Mouse (Mus musculus) layer of hippocampus, postnatal 25 days (tissue): ENCODE results near the gene Med15. TPM values are rescaled to one million over a fixed set of nuclear protein-coding genes. Genes with fewer than 3 reads are reported as not detected.
"Not testable (repeated sequence)": the region's sequence is repeated elsewhere in the genome, so short reads cannot be mapped to it uniquely, and the experiment has no call there.

Experiments used
- DNase-seq, 2 experiments: peaks; one replicate each; pipeline ENCODE4 v3.0.0; 2022; ENCODE audit warnings: mixed read lengths in 2 of 2, low spot score in 1 of 2; ENCODE audit errors: extremely low spot score in 1 of 2
- total RNA-seq, 2 experiments: library from RNA; stranded (reverse); gene quantifications; 2 replicates each; pipeline ENCODE4 v1.2.3; 2021

Gene Med15
- total RNA-seq, result 10 to 100 TPM; 62.7 to 82.2 TPM

GRCm38 (mm10) chr16:17732841-17733340, at the start of gene Med15:
Med15 (minus strand) TSS chr16:17732891.
- DNase-seq, result no peak

DNA sequence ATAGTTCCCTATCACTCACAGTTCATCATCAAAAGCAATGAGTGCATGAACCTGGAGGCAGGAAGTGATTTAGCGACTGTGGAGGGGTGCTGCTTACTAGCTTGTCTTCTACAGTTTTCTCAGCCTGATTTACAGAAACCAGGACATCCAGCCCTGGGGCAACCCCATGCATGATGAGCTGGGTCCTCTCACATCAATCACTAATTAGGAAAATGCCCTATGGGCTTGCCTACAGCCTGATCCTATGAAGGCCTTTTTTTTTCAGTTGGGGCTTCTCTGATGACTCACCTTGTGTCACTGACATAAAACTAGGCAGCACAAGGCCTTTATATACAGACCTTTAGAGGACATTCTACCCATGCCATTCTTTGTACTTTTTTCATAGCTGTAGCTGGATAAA, 47.0 kb upstream of the Med15 start:
- DNase-seq, result no peak

GRCm38 (mm10) chr16:17778223-17778622, 45.5 kb upstream of the Med15 start:
- DNase-seq, result no peak

DNA sequence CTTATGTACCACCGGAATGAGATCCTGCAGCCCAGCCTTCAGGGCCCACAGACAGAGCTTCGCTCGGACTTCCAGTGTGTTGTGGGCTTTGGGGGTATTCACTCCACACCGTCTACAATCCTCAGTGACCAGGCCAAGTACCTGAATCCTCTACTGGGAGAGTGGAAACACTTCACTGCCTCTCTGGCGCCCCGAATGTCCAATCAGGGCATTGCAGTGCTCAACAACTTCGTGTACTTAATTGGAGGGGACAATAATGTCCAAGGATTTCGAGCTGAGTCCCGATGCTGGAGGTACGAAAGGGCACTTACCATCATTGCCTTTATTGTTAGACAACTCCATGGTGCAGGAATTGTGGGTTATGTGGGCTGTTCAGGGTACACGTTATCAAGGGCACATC, 44.1 kb upstream of the Med15 start:
- peak in 1 of 2 experiments; percentile 54 for DNase-seq

DNA sequence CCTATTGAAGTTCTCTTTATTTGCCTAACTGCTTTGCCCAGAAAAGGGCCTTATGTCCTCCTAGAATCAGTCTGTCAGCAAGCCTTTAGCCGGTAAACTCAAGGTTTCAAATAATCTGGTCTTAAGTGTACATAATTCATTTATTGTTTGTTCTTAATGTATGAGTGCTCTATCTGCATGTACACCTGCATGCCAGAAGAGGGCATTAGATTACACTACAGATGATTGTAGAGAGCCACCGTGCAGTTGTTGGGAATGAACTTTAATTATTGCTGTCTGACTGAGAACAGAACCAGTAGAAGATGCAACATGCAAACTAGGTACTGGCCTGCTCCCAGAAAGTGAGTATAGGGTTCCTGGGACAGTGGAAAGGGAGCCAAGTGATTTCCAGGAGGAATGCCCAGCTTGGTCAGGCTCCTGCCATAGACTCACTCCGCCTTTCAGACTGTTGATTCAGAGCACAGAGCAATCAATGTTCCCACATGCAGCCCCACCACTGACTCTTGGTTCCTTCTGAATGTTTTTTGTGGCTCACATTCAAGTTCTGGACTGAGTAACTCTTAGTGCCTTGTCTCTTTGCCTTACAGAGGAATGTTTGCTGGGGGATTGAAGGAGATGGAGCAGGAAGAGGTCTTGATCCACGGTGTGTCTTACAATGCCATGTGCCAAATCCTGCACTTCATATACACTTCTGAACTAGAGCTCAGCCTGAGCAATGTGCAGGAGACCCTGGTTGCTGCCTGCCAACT, 38.6 kb upstream of the Med15 start:
- no peak for DNase-seq

DNA sequence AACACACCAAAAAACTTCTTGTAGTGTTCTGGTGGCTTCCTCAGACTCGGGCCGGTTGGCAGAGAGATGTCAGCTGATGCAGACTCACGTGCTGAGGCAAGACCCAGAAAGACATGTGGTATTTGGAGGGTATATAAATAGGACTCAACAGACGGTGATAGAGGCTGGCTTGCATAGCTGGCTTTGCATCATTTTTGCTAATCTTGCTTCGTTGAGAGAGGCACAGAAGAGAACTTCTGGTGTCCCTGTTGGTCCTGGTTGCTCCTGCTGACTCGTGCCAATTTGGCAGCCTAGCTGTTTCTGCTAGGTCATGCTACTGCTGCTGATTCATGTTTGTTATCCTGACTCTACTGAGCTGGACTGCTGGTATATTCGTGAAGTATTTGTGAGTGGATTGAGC, 36.1 kb upstream of the Med15 start:
- no peak for DNase-seq

- DNase-seq, result no peak
These were observed 31.4 kb upstream of the Med15 start for GRCm38 (mm10) chr16:17764108-17764511.

DNA sequence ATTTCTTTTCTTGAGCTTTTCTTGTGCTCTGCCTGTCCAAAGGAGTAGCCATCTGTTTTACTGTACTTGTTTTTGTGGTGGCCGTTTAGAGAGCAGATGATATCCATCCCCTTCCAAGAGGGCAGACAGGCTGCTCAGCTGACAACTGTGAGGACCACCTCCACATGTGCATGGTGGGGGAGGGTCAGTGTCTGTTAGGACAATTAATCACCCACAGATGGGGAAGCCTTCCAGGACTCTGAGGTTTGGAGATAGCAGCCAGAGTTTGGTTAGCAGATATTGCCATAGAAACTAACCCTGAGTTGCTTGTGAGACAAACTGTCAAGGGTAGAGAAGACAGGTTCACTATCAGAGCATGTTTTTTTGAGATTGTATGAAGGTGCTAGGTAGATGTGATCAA, 28.4 kb upstream of the Med15 start:
- DNase-seq, result no peak

GRCm38 (mm10) chr16:17760657-17761056, 28.0 kb upstream of the Med15 start:
- peak in 1 of 2 experiments; percentile 44 for DNase-seq

GRCm38 (mm10) chr16:17759813-17760321, 27.2 kb upstream of the Med15 start:
- DNase-seq, result peak; percentile 32 to 57

- peak; percentile 89 to 92 for DNase-seq
These were observed 26.7 kb upstream of the Med15 start, which contains the start of gene Klhl22 for GRCm38 (mm10) chr16:17759344-17759773. Klhl22 (plus strand) TSS chr16:17759618.

- no peak for DNase-seq
These were observed 26.2 kb upstream of the Med15 start for GRCm38 (mm10) chr16:17758902-17759301.

GRCm38 (mm10) chr16:17757756-17758155, 25.1 kb upstream of the Med15 start:
- DNase-seq, result no peak

DNA sequence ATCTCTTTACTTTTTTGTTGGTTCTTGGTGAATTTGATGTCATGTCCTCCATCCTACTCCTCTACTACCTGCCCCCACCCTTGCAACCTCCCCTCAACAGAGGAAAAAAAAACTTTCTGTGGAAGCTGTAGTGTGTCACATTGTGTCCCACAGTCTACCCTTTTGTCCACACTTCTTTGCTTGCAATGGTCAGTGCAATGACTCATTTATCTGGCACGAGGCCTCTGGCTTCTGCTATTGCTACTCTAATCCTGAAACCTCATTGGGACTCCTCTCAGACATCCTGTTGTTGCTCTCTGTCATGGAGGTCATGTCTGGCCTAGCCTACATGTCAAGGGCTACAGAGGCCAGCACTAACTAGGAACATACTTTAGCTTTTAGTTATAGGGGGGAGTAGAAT, 21.0 kb upstream of the Med15 start:
- DNase-seq, result no peak

DNA sequence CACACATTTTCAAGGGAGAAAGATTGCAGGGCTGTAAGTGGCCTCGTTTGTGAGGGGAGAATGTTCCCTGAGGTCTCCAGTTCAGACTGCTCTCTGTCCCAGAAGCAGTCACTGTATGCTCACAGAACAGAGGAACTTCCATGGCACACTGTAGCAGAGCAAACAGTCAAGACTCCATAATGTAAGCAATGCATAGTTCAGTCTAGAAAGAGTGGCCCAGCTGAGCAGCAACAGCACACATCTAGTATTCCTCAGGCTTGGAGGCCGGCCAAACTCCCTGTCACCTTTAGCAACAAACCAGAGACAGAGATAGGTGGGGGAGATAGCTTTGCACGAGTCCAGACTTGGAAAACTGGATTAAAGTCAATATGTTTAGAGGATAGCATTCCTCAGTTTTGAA, 20.3 kb upstream of the Med15 start:
- DNase-seq, result no peak

DNA sequence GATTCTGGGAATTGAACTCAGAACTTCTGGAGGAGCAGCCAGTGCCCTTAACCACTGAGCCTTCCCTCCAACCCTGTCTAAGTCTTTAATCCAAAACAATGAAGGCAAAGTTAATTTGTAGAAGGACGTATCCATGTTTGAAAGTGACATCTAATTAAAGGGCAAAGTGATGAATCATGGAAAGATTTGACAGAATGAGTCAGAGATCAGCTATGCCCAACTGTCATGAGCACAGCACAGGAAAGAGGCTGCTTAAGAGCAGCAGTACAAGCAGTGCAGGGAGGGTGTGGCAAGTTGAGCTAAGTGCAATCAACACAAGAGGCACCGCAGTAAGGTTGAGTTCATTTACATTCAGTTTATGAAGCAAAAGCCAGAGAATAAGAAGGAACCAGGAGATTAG, 12.4 kb upstream of the Med15 start:
- DNase-seq, result no peak

- DNase-seq, result peak in 1 of 2 experiments; percentile 53
These were observed 11.8 kb upstream of the Med15 start for GRCm38 (mm10) chr16:17744536-17744935.

GRCm38 (mm10) chr16:17743279-17743678, 10.6 kb upstream of the Med15 start:
- no peak for DNase-seq

GRCm38 (mm10) chr16:17742810-17743209, 10.1 kb upstream of the Med15 start:
- no peak for DNase-seq

GRCm38 (mm10) chr16:17740080-17740479, 7.4 kb upstream of the Med15 start:
- no peak for DNase-seq

DNA sequence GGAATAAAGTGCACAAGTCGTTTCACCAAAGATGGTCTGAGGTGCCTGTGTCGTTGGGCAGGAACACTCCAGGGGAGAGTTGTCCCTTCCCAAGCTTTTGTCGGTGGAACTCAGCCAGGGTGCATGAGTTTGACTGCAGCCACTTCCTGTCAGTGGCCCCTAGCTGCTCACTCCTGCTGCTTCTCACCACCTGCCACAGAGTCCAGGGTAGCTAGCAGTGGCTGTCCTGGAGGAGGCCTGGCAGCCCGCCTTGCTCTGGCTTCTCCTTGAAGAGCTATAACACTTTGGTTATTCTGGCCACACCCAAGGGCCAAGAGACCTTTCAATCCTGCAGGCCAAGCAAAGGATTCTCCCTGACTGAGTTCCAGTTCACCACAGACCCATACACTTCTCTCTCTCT, 3.5 kb upstream of the Med15 start:
- no peak for DNase-seq

DNA sequence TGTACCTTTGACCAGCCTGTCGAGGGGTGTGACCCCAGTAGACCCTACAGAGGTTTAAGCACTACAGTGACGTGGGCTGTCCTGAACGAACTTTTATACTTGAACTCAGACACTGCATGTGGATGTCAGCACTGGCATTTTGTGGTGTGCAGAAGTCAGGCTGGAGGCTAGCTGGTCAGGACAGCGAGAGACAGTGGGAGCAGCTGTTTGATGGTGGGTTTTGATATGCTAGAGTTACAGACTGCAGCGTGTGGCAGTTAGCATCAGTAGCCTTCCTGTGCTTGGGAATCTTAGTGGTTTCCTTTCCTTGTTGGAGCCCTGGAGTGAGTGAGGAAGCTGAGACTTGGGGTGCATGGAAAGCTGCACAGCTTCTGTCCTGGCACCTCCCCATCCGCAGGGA, 2.2 kb upstream of the Med15 start:
- DNase-seq, result not testable (repeated sequence)
